Mouse (Mus musculus): Measurements from ENCODE around the gene Prickle2. TPM values are rescaled to one million over a fixed set of nuclear protein-coding genes. Genes with fewer than 3 reads are reported as not detected.

Gene Prickle2
- polyA plus RNA-seq (2016; fragmentation: Nextera tagmentation; extraction: Ambion mirVana) = 13.9 and 16.6 TPM in 2 replicates

DNA sequence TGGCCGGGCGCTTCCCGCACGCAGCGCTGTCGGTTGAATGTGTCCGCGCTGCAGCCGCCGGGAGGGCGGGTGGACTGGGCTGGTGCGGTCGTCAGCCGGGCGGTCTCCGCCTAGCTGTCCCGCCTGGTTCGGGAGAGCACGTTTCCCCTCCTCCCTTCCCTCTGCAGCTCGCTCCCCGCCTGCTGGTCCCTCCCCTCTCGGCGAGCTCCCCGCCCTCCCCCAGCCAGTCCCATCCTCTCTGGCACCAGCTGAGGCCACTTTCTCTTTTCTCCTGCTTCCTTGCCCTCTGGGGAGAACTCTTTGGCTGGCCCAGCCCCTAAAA, at the start of gene Prickle2:
Prickle2 (minus strand) TSS at position 11 of the 322 bp plus-strand sequence.
- H3K4me2 ChIP-seq (replicated peaks) = peak within 1 kb of the TSS; percentile 89
- peak; percentile 96 for ATAC-seq (ENCODE audit: low FRiP score)
- no peaks in the 10 kb centered on the region for H3K36me3 ChIP-seq
- H3K27me3 ChIP-seq = no peaks in the 10 kb centered on the region
- peak within 1 kb of the TSS; percentile 79 for H3K27ac ChIP-seq
- peak within 1 kb of the TSS; percentile 72 for H3K4me3 ChIP-seq
- H3K9me3 ChIP-seq (replicated peaks) = no peaks in the 10 kb centered on the region
- under 1% methylated on average over 17 of the region's 24 CpGs for WGBS
- peaks cover 21% of the 10 kb centered on the region for H3K4me1 ChIP-seq
- peak within 1 kb of the TSS; percentile 84 for H3K9ac ChIP-seq

DNA sequence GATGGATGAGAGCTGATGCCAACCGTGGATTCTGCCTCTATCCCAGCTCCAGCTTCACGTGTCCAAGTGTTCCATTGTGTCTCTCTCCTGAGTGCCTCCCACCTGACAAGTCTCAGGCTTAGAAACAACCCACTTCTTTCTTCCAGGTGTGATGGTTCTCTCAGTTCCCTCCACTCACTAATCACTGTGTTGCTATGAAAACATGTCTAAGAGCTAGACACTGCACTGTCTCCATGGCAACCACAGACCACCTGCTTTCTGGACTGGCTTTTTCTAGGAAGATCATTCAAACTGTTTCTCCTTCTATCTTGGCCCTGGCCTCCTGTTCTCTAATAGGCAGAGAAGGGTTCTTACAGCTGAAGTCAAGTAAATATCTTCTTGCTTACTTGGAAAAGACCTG, 46.8 kb upstream of the Prickle2 start:
- Histone ChIP-seq H3K27ac (no peak overlapping the region), H3K9me3 (replicated peaks) (no peaks in the 10 kb centered on the region), H3K27me3 (no peaks in the 10 kb centered on the region), H3K4me3 (no peak overlapping the region), H3K4me1 (no peaks in the 10 kb centered on the region), H3K36me3 (no peaks in the 10 kb centered on the region), H3K4me2 (replicated peaks) (no peak overlapping the region), H3K9ac (no peak overlapping the region)
- 86% methylated on average over 2 of the region's 2 CpGs for WGBS
- no peak for ATAC-seq (ENCODE audit: low FRiP score)

DNA sequence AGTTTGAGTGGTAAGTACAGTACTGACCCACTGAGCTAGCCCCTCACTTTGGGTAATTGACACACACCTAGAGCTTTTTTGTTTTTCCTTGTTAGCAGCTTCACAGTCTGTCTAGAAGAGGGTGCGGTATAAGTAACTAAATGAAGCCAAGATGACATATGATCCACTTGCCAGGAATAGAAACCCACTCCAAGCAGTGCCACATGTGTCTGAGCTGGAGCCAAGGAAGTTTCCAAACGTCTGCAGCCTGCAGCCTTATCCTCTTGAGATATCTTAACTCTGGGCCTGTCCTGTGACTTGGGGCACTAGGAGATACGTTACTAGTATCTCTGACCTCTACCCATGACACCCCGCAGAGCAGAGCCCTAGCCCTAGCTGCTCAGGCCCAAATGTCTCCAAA, 43.5 kb upstream of the Prickle2 start:
- Histone ChIP-seq H3K27me3 (no peaks in the 10 kb centered on the region), H3K4me3 (no peak overlapping the region), H3K4me1 (no peaks in the 10 kb centered on the region), H3K9me3 (replicated peaks) (no peaks in the 10 kb centered on the region), H3K27ac (no peak overlapping the region), H3K9ac (no peak overlapping the region), H3K36me3 (no peaks in the 10 kb centered on the region), H3K4me2 (replicated peaks) (no peak overlapping the region)
- no peak for ATAC-seq (ENCODE audit: low FRiP score)
- WGBS = 61% methylated on average over 4 of the region's 4 CpGs

DNA sequence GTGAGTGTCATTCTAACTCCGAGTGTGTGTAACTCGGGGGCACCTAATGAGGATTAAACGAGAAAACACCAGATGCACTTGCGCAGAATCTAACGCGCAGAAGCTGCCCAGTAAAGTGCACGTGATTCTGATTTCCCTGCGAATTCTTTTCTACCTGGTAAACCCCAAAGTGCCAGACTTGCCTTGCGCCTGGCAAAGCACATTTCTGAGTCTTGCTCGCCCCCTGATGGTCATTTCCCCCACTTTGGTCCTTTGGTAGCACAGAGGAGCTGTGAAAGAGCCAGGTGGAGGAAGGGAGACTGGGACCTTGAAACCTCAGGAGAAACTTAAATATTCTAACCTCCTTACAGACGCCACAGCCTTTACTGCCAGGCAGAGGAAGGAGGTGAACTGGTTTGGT, 37.6 kb upstream of the Prickle2 start:
- H3K9me3 ChIP-seq (replicated peaks) = no peaks in the 10 kb centered on the region
- no peak overlapping the region for H3K27ac ChIP-seq
- H3K4me3 ChIP-seq = no peak overlapping the region
- H3K36me3 ChIP-seq = no peaks in the 10 kb centered on the region
- WGBS = 11% methylated on average over 11 of the region's 11 CpGs
- peak overlapping the region; percentile 25 for H3K4me2 ChIP-seq (replicated peaks)
- 0 out of 2 replicates have a peak, but pooled peaks have one; percentile 35 for ATAC-seq (ENCODE audit: low FRiP score)
- no peaks in the 10 kb centered on the region for H3K27me3 ChIP-seq
- no peak overlapping the region for H3K9ac ChIP-seq
- H3K4me1 ChIP-seq = peaks cover 6% of the 10 kb centered on the region; the same call in 1 of the 2 replicates

DNA sequence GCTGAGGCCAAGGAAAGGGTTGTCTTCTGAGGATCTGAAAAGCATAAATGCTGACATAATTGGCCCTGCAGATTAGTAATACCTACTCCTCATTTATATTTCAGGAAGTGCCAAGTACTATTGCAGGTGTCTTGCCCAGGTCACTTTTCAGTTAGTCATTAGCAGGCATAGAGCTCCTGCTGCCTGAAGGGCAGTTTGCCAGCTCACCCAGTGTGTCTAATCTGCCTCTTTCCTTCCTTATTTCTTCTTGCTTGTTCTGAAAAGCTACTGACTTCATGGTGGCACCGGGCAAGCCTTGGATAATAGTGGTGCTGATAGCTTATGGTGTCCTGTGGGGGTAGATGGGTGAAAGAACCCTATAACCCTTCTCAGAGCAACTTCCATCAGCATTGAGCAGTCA, 31.2 kb upstream of the Prickle2 start:
- Histone ChIP-seq H3K27me3 (no peaks in the 10 kb centered on the region), H3K4me1 (peaks cover 3% of the 10 kb centered on the region; the same call in 1 of the 2 replicates), H3K4me2 (replicated peaks) (no peak overlapping the region), H3K9ac (no peak overlapping the region), H3K9me3 (replicated peaks) (peaks cover 5% of the 10 kb centered on the region; the same call in 1 of the 2 replicates), H3K27ac (no peak overlapping the region), H3K36me3 (no peaks in the 10 kb centered on the region), H3K4me3 (no peak overlapping the region)
- 80% methylated on average over 1 of the region's 1 CpGs for WGBS
- ATAC-seq (ENCODE audit: low FRiP score) = no peak

DNA sequence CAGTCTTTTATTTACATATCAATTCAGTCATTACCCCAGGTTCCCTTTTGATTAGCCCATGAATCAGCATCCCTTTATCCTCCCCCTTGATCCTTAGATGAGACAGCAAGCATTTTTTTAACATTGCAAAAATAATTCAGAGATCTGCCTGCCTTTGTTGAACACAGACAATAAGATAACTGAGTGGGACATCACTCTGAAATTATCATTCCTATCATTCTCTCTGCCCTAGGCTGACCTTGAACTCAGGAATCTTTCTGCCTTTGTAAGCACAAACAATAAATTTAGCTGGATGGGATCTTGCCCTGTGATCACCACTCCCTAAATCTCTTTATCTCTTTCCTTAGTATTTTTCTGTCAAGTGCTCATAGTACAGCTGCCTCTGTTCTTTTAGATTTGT, 27.7 kb upstream of the Prickle2 start:
- Histone ChIP-seq H3K4me1 (0 out of 2 replicates have a peak, but pooled peaks cover 2% of the 10 kb centered on the region), H3K27me3 (no peaks in the 10 kb centered on the region), H3K36me3 (no peaks in the 10 kb centered on the region), H3K4me2 (replicated peaks) (no peak overlapping the region), H3K27ac (no peak overlapping the region), H3K4me3 (no peak overlapping the region), H3K9ac (no peak overlapping the region), H3K9me3 (replicated peaks) (peaks cover 5% of the 10 kb centered on the region; the same call in 1 of the 2 replicates)
- no peak for ATAC-seq (ENCODE audit: low FRiP score)

DNA sequence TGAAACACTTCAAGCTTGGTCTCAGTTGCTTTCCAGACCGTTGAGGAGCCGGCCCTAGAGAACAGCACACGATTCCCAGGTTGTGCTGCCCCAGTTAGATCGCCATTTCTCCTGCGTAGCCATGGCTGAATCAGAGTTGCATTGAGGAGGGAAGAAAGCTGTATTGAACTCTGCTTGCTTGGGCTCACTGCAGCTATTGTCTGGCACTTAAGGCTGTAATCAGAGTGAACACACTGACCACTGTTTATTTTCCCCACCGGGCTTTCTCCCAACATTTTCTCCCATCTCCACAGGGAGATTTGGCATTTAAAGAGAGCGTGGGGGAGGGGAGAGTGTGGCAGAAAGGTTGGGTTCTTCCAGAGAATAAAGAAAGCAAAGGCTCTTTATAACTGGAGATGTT, 22.6 kb upstream of the Prickle2 start:
- Histone ChIP-seq H3K36me3 (no peaks in the 10 kb centered on the region), H3K9me3 (replicated peaks) (no peaks in the 10 kb centered on the region), H3K4me1 (peaks cover 21% of the 10 kb centered on the region), H3K27me3 (no peaks in the 10 kb centered on the region), H3K4me3 (no peak overlapping the region), H3K4me2 (replicated peaks) (peak overlapping the region; percentile 18; the same call in 1 of the 2 replicates), H3K9ac (no peak overlapping the region), H3K27ac (0 out of 2 replicates have a peak overlapping the region, but pooled peaks have one; percentile 32)
- 40% methylated on average over 7 of the region's 7 CpGs for WGBS
- peak; percentile 26; the same call in 1 of the 2 replicates for ATAC-seq (ENCODE audit: low FRiP score)

DNA sequence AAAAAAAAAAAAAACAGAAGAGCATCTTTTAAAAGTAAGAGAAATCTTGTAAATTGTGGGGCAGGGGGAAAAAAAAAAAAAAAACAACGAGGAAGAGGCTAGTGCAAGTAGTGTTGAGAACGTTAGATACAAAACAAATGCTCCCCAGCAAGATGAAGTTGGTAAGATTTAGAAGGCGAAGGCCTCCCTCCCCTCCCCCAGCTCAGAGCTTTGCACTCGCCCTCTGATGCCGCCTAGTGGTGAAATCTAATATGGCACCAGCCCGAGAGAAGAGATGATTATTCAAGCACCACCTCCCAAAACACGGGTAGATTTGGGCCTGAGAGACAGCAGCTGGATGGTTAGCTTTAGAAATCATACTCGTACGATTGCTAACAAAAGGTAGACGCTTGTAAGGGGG, 22.1 kb upstream of the Prickle2 start:
- Histone ChIP-seq H3K36me3 (no peaks in the 10 kb centered on the region), H3K4me3 (no peak overlapping the region), H3K27ac (0 out of 2 replicates have a peak overlapping the region, but pooled peaks have one; percentile 32), H3K4me2 (replicated peaks) (peak overlapping the region; percentile 18; the same call in 1 of the 2 replicates), H3K4me1 (peaks cover 21% of the 10 kb centered on the region), H3K27me3 (no peaks in the 10 kb centered on the region), H3K9me3 (replicated peaks) (no peaks in the 10 kb centered on the region), H3K9ac (no peak overlapping the region)
- WGBS = 5% methylated on average over 10 of the region's 10 CpGs
- ATAC-seq (ENCODE audit: low FRiP score) = no peak

DNA sequence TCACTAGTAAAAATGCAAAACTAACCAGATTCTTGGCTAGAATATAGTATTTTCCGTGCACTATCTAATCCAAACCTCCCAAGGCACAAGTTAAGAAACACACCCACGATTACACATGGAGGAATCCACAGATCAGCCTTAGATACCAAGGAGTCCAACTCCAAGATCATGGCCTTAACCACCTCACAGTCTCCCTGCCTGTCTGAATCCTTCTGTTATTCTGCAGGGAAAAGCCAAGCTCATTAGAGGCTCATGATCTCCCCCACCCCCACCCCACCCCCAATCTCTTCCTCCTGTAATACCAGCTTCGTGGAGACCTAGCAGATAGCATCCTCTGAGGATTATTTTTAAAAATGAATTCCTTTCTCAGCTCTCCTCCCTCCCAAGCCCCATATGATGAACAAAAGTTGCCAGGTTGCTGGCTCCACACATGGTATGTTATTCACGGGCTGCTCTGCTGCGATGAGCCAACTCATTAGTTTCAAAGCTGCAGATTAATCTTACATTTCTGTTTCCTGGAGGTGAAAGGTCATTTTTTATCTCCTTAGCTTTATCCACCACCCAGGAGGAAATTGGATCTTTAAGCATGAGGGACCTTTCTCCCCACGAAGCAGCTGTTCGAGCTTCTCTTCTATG, 21.5 kb upstream of the Prickle2 start:
- H3K9me3 ChIP-seq (replicated peaks) = no peaks in the 10 kb centered on the region
- H3K4me1 ChIP-seq = peaks cover 21% of the 10 kb centered on the region
- no peak overlapping the region for H3K9ac ChIP-seq
- ATAC-seq (ENCODE audit: low FRiP score) = no peak
- no peak overlapping the region for H3K4me3 ChIP-seq
- 18% methylated on average over 7 of the region's 7 CpGs for WGBS
- no peak overlapping the region for H3K4me2 ChIP-seq (replicated peaks)
- no peaks in the 10 kb centered on the region for H3K36me3 ChIP-seq
- 0 out of 2 replicates have a peak overlapping the region, but pooled peaks have one; percentile 30 for H3K27ac ChIP-seq
- no peaks in the 10 kb centered on the region for H3K27me3 ChIP-seq

DNA sequence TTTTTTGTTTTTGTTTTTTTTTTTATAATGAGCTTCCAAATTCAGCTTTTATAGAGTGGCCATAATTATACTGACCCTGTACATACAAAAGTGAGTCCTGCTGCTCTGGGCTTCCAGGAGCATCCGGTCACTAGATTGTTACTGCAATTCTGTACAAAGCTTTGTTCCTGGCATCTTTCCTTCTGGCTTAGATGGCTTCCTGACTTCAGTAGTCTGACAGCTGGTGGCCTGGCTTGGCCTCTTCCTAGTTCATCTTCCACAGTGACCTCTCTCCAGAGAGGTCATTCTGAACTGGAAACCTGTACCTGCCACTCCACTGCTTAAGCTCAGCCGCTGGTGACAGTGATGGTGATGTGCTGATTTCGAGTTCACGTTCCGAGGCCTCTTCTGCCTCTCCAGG, 20.2 kb upstream of the Prickle2 start:
- H3K36me3 ChIP-seq = no peaks in the 10 kb centered on the region
- H3K9me3 ChIP-seq (replicated peaks) = no peaks in the 10 kb centered on the region
- no peak overlapping the region for H3K4me3 ChIP-seq
- peaks cover 21% of the 10 kb centered on the region for H3K4me1 ChIP-seq
- WGBS = 71% methylated on average over 5 of the region's 5 CpGs
- no peak overlapping the region for H3K9ac ChIP-seq
- ATAC-seq (ENCODE audit: low FRiP score) = no peak
- no peaks in the 10 kb centered on the region for H3K27me3 ChIP-seq
- H3K4me2 ChIP-seq (replicated peaks) = no peak overlapping the region
- no peak overlapping the region; the same call in 1 of the 2 replicates for H3K27ac ChIP-seq

DNA sequence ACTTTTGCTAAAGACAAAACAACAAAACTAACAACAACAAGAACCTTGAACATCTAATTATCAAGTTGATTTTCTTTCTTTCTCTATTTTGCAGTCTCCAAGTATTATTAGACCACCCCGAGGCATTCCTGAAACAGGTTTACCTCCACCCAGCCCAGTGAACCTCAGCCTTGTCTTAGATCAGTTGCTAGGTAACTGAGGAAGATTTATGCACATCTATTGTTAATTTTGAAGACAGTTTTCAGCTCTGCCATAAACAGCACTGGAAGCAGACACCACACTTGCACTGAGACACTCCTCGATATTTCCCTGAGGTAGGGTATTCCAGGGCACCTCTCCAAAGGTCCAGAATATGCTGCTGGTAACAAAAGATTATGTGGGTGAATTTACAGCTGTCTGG, 18.4 kb upstream of the Prickle2 start:
- Histone ChIP-seq H3K9me3 (replicated peaks) (no peaks in the 10 kb centered on the region), H3K4me1 (peaks cover 21% of the 10 kb centered on the region), H3K27ac (0 out of 2 replicates have a peak overlapping the region, but pooled peaks have one; percentile 49), H3K9ac (no peak overlapping the region), H3K4me2 (replicated peaks) (no peak overlapping the region), H3K4me3 (no peak overlapping the region), H3K27me3 (no peaks in the 10 kb centered on the region), H3K36me3 (no peaks in the 10 kb centered on the region)
- no peak for ATAC-seq (ENCODE audit: low FRiP score)
- 55% methylated on average over 2 of the region's 2 CpGs for WGBS

DNA sequence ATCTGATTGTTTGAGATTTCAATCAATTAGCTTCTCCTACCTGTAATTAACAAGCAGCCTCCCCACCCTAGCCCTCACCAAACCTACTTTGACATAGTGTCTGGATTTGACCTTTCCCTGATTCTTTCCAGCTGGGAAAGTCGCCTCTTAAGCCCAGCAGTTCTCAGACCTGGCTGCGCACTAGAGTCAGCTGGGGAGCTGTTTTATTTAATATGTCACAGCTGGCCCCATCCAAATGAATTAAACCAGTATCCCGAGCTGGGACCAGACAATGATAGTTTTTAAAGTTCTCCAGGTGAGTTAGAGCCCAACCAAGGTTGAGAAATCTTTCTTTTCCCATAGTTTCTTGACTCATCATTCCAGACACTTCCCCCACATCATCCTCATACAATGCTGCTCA, 9.9 kb upstream of the Prickle2 start:
- WGBS = 52% methylated on average over 3 of the region's 3 CpGs
- Histone ChIP-seq H3K4me1 (0 out of 2 replicates have a peak, but pooled peaks cover 5% of the 10 kb centered on the region), H3K9me3 (replicated peaks) (no peaks in the 10 kb centered on the region), H3K9ac (no peak overlapping the region), H3K4me3 (no peak overlapping the region), H3K27ac (no peak overlapping the region), H3K27me3 (no peaks in the 10 kb centered on the region), H3K36me3 (no peaks in the 10 kb centered on the region), H3K4me2 (replicated peaks) (no peak overlapping the region)
- ATAC-seq (ENCODE audit: low FRiP score) = no peak

DNA sequence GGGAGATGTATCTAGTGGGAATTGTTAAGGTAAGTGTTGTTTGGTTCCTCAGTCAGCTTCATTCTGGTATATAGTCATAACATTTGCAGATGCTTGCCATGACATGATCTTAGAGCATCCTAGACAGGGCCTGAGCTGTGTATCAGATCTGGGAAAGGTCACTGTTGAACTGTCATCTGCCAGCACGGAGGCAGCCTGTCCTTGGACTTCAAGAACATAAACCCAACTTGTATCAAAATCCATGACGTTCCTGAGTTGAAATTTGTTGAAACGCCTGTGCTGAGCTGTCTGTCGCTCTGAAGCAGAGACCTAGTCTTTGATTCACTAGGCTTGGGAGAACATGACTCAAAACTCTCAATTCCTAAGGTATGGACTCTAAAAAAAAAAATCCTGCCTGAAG, 8.8 kb upstream of the Prickle2 start:
- ATAC-seq (ENCODE audit: low FRiP score) = no peak
- H3K4me2 ChIP-seq (replicated peaks) = no peak overlapping the region
- 0 out of 2 replicates have a peak, but pooled peaks cover 8% of the 10 kb centered on the region for H3K4me1 ChIP-seq
- H3K36me3 ChIP-seq = no peaks in the 10 kb centered on the region
- H3K9ac ChIP-seq = no peak overlapping the region
- H3K27ac ChIP-seq = no peak overlapping the region
- H3K9me3 ChIP-seq (replicated peaks) = no peaks in the 10 kb centered on the region
- 92% methylated on average over 4 of the region's 4 CpGs for WGBS
- no peaks in the 10 kb centered on the region for H3K27me3 ChIP-seq
- H3K4me3 ChIP-seq = no peak overlapping the region

Measured in hindbrain, embryonic 12.5 days (tissue).